Mouse (Mus musculus) forebrain, embryonic 16.5 days (tissue): ENCODE measurements around the gene Traf2. TPM values are rescaled to one million over a fixed set of nuclear protein-coding genes. Genes with fewer than 3 reads are reported as not detected.
A peak's percentile ranks its signal among the peaks of the same experiment; 100 is the strongest.

Experiments used
- ATAC-seq: fragments of 200-750 bp; cut with Nextera tagmentation; 2 replicates; pipeline ENCODE4 v1.8.0; 2017; ENCODE audit warnings: mild to moderate bottlenecking, moderate library complexity
- H3K27ac ChIP-seq: fragments of 300-500 bp; sonication (generic); 2 replicates; pipeline ENCODE4 v1.5.1; 2014; ENCODE audit warnings: low read length, control low read depth
- H3K27me3 ChIP-seq: fragments of 300-500 bp; sonication (generic); replicated peaks from 2 replicates; pipeline ENCODE4 v1.6.1; 2014; ENCODE audit warnings: low read length; ENCODE audit not compliant: control insufficient read depth, insufficient read depth
- H3K36me3 ChIP-seq: fragments of 300-500 bp; sonication (generic); 2 replicates; pipeline ENCODE4 v1.6.1; 2014; ENCODE audit not compliant: control insufficient read depth, insufficient read depth
- H3K4me1 ChIP-seq: fragments of 300-500 bp; sonication (generic); replicated peaks from 2 replicates; pipeline ENCODE4 v1.6.1; 2014; ENCODE audit warnings: low read length; ENCODE audit not compliant: control insufficient read depth, insufficient read depth
- H3K4me2 ChIP-seq: fragments of 300-500 bp; sonication (generic); 2 replicates; pipeline ENCODE4 v1.6.1; 2014; ENCODE audit warnings: mild to moderate bottlenecking, low read length, control low read depth
- H3K4me3 ChIP-seq: fragments of 300-500 bp; sonication (generic); replicated peaks from 2 replicates; pipeline ENCODE4 v1.5.1; 2014; ENCODE audit warnings: mild to moderate bottlenecking, low read length, control low read depth
- H3K9ac ChIP-seq: fragments of 300-500 bp; sonication (generic); replicated peaks from 2 replicates; pipeline ENCODE4 v1.6.1; 2014; ENCODE audit warnings: low read depth, low read length, control low read depth
- H3K9me3 ChIP-seq: fragments of 300-500 bp; sonication (generic); 2 replicates; pipeline ENCODE4 v1.6.1; 2016; ENCODE audit warnings: low read length; ENCODE audit not compliant: control insufficient read depth
- WGBS: fragments of 180-500 bp; shearing (Covaris S2); extraction: QIAGEN DNeasy Blood & Tissue Kit; methylation state at CpG from one replicate; pipeline ENCODE4 v1.1.7; 2014; 5-methylcytosine and 5-hydroxymethylcytosine counted together
- polyA plus RNA-seq: library from polyadenylated mRNA; unstranded; fragments of >200 nt; fragmentation: Nextera tagmentation; extraction: Ambion mirVana; gene quantifications from 2 replicates; pipeline ENCODE4 v1.2.1, GENCODE M21; 2015

Traf2 gene
- polyA plus RNA-seq, 1 experiment from 2014 or later = 26.8 TPM

DNA sequence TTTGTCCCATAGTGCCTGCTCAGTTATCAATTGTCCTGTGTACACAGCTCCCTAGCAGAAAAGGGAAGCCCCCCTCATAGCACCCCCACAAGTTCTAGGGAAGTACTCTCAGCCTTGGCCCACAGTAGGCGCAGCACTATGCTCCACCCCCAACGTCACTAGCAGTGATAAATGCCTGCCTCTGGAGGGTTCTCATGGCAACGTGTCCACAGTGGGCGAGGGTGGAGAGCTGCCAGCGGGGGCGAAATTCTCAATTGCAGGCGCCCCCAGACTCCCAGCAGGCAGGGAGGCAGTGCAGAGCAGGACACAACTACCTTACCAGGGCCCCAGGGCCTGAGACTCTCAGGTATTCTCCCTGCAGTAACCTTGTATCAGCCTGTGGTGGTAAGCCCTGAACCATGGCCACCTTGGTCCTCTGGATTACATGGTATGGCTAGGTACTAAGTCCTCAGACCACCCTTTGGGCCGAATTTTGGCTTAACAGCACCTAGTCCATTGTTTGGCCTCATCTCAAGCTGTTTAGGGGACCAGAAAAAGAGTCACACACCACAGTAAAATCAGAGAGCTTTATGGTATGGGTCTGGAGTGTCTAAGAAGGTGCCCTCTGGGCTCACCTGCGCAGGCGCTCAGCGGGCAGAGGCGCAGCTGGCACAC, 35.9 kb upstream of the Traf2 start:
- Histone ChIP-seq H3K27me3 (peaks cover 36% of the 10 kb centered on the region), H3K27ac (no peak overlapping the region), H3K4me2 (no peak overlapping the region), H3K4me3 (no peak overlapping the region), H3K36me3 (peaks cover 7% of the 10 kb centered on the region; the same call in 1 of the 2 replicates), H3K9ac (no peak overlapping the region), H3K9me3 (no peaks in the 10 kb centered on the region), H3K4me1 (peaks cover 41% of the 10 kb centered on the region)
- ATAC-seq = peak; percentile 32; the same call in 1 of the 2 replicates
- WGBS = 47% methylated on average over 12 of the region's 12 CpGs

DNA sequence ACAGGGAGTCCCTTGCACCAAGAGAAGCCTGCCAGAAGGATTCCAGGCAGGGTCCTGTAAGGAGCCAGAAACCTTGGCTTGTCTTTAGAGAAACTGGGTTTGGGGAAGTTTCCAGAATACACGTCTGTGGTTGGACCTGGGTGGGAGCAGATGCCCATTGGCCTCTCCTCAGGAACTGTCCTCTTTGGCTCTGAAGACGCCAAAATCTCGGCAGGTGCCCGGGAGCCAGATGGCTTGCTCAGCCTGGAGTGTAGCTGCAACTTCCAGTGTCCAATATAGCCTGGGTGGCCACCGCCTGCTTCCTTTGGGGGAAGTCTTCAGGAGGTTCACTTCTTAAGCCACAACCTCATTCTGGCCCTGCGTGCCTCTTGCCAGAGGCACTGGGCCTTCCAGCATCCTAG, 35.2 kb upstream of the Traf2 start:
- Histone ChIP-seq H3K4me2 (peak overlapping the region; percentile 76; the same call in 1 of the 2 replicates), H3K9me3 (no peaks in the 10 kb centered on the region), H3K36me3 (peaks cover 7% of the 10 kb centered on the region; the same call in 1 of the 2 replicates), H3K4me3 (no peak overlapping the region), H3K27ac (no peak overlapping the region), H3K9ac (no peak overlapping the region; the same call in 1 of the 2 replicates), H3K27me3 (peaks cover 43% of the 10 kb centered on the region), H3K4me1 (peaks cover 46% of the 10 kb centered on the region)
- ATAC-seq = peak; percentile 8; the same call in 1 of the 2 replicates
- 38% methylated on average over 6 of the region's 6 CpGs for WGBS

DNA sequence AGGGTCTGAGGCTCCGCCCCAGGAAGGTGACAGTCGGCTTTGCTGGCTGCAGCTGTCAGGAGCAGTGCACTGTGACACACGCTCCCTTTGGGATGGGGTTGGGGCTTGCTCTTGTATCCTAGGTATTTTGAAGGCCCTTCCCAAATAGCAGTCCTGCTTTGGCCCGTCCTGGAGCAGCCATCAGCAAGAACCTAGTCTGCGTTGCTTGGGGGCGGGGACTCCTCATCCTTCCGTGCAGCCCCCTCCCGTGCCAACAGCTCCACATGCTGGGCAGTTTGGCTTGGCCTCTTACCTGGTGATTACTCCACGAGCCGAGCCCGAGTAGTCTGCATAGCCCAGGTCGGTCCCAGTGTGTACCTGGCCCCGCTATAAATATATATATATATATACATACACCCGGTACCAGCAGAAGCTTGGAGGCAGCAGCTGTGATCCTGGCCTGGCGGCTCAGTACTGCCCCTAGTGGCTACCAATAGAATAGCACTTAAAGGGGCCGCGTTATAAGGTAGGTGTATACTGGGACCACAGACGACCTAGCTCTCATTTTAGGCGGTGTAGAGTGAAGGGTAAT, 34.6 kb upstream of the Traf2 start, which contains the start of gene Ajm1:
Ajm1 (minus strand) TSS at position 464 of the 571 bp plus-strand sequence.
- no peak within 1 kb of the TSS for H3K27ac ChIP-seq
- WGBS = 6% methylated on average over 19 of the region's 19 CpGs
- peaks cover 46% of the 10 kb centered on the region for H3K4me1 ChIP-seq
- no peaks in the 10 kb centered on the region for H3K9me3 ChIP-seq
- peak within 1 kb of the TSS; percentile 76 for H3K4me2 ChIP-seq
- peaks cover 7% of the 10 kb centered on the region; the same call in 1 of the 2 replicates for H3K36me3 ChIP-seq
- peak; percentile 80 for ATAC-seq
- H3K9ac ChIP-seq = peak within 1 kb of the TSS; percentile 71
- H3K27me3 ChIP-seq = peaks cover 48% of the 10 kb centered on the region
- peak within 1 kb of the TSS; percentile 58 for H3K4me3 ChIP-seq

DNA sequence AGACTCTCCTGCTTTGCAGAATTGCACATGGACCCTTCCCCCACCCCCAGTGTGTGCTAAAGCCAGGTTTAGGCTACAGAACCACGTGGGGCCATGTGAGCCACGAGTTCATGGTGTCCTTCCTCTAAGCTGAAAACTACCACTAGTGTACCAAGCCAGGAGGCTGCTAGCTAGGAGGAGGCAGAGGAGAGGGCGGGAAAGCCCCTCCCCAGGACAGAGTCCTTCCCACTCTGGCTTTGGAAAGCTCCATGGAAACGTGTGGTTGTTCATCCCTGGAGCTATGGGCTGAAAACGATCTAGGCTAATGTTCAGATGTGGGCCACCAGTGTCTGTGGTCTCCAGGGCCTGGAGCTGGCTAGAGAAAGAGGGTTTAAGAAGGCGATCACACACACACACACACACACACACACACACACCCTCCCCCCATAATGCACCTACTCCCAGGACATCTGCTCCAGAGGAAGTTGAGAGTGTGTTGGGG, 33.9 kb upstream of the Traf2 start:
- Histone ChIP-seq H3K27ac (no peak overlapping the region), H3K4me3 (peak overlapping the region; percentile 58), H3K4me2 (peak overlapping the region; percentile 76), H3K36me3 (0 out of 2 replicates have a peak, but pooled peaks cover 3% of the 10 kb centered on the region), H3K9me3 (no peaks in the 10 kb centered on the region), H3K4me1 (peaks cover 50% of the 10 kb centered on the region), H3K9ac (peak overlapping the region; percentile 71), H3K27me3 (peaks cover 54% of the 10 kb centered on the region)
- ATAC-seq = 0 out of 2 replicates have a peak, but pooled peaks have one; percentile 0
- WGBS = 42% methylated on average over 6 of the region's 6 CpGs

DNA sequence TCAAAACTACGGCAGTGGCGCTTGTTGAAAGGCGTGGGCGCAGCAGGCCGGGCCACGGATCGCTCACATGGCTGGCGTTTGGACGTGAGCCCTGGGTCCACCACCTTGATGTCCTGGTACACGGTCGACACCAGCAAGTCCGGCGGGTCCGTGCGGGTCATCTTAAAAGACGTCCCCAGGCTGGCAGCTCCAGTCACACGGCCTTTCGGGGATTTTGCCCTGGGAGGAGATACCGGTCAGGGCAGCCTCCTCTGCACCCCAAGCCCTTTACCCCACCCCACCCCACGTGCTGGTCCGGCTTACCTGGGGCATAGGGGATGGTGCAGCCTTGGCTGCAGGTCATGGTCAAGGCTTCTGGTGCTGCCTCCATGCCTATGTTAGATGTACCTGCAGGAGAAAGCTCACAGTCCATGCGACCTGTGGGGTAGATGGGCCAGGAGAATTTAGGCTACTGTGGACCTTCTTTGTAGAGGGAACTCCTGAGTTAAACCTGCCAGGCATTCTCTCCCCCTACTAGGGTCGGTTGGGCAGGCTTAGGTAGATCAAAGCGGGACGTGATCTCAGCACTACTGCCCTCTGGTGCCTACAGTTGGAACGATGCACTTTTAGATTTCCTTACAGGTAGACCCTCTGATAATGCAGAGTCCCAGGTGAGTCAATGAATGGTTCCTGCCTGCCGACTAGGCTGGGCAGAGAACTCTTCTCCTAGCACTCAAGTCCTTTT, 33.2 kb upstream of the Traf2 start:
- WGBS = 6% methylated on average over 27 of the region's 27 CpGs
- no peaks in the 10 kb centered on the region for H3K9me3 ChIP-seq
- no peak overlapping the region for H3K27ac ChIP-seq
- H3K4me1 ChIP-seq = peaks cover 55% of the 10 kb centered on the region
- H3K4me3 ChIP-seq = peak overlapping the region; percentile 17; the same call in 1 of the 2 replicates
- no peak overlapping the region; the same call in 1 of the 2 replicates for H3K4me2 ChIP-seq
- H3K27me3 ChIP-seq = peaks cover 54% of the 10 kb centered on the region
- H3K9ac ChIP-seq = no peak overlapping the region
- H3K36me3 ChIP-seq = 0 out of 2 replicates have a peak, but pooled peaks cover 3% of the 10 kb centered on the region
- no peak for ATAC-seq

DNA sequence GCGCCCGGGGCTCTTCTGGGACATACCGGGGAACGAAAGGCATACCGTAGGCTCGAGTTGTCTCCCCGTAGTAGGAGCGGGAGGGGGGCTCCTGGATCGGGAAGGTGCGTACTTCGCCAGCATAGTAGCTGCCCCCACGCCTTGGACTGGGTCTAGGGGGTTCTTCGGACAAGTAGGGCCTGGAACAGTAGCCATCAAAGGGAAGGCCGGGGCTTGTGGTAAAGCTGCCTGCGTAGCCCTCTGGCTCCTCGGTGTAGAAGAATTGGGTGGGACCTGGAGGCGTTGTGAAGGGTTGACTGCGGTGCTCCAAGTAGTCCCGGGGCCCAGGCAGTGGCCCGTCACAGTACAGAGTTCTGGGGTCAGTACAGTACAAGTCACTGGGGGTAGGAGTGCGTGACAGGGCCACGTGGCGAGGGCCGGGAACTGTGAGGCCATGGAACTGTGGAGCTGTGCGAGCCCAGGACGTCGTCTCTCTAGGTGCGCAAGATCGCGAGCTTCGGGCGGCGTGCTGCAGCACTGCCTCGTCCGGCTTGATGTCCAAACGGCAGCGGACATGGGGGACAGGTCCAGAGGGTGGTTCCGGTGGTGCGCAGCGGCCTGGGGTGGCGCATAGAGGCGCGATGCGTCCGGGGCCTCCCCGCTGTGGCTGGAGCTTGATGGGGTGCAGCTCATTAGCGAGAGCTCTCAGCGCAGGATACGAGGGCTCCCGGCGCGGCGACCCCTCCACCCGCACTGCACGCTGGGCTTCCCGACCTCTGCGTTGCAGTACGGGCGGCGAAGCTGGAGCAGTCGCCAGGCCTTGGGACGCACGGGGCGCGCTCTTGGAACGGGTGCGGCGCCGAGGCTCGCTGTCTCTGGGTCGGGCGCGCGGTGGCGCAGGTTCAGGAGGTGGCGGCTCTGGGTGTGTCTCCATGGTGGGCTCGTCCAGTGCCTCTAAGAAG, 32.3 kb upstream of the Traf2 start:
- H3K4me3 ChIP-seq = peak overlapping the region; percentile 17
- ATAC-seq = no peak
- H3K4me2 ChIP-seq = peak overlapping the region; percentile 26
- WGBS = 7% methylated on average over 76 of the region's 77 CpGs
- no peaks in the 10 kb centered on the region for H3K9me3 ChIP-seq
- H3K36me3 ChIP-seq = no peaks in the 10 kb centered on the region
- peaks cover 54% of the 10 kb centered on the region for H3K27me3 ChIP-seq
- H3K4me1 ChIP-seq = peaks cover 57% of the 10 kb centered on the region
- H3K9ac ChIP-seq = 0 out of 2 replicates have a peak overlapping the region, but pooled peaks have one; percentile 13
- H3K27ac ChIP-seq = no peak overlapping the region

DNA sequence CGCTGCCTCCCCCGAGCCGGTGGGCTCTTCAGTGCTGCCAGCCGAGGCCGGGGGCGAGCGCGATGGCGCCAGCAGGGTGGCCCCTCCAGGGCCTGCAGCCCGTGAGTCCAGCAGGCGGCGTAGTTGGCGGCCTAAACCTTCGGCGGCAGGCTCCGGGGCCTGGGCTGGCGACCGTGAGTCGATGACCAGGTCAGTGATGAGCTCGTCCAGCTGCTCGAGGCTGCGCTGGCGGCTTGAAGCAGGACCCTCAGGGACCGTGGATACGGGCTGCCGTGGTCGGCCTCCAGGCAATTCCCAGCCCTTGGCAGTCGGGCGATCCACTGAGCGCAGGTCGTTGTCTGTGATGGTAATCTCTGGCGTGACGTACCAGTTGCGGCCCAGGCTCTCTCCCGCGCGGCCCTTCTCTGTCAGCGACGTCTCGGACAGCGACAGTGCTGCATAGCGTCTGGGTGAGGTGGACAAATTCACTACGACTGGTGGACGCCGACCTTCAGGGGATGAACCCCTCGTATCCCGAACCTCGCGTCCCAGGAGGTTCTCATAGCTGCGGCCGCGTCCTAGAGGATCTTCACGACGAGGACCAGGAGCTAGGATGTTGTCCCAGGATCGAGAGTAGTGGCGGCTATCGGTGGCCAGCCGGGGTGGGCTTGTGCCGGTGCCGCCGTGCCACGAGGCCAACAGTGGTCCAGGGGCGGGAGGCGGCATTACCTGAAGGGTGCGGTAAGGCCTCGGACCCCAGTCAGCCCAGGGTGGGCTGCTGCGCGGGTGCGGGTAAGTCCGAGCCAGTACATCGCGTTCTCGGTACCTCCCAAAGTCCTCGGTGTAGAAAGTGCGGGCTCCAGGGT, 31.4 kb upstream of the Traf2 start:
- no peak for ATAC-seq
- Histone ChIP-seq H3K4me1 (peaks cover 66% of the 10 kb centered on the region), H3K4me3 (peak overlapping the region; percentile 25), H3K27ac (no peak overlapping the region), H3K27me3 (peaks cover 54% of the 10 kb centered on the region), H3K9me3 (no peaks in the 10 kb centered on the region), H3K36me3 (no peaks in the 10 kb centered on the region), H3K4me2 (peak overlapping the region; percentile 44), H3K9ac (peak overlapping the region; percentile 22; the same call in 1 of the 2 replicates)
- WGBS = 6% methylated on average over 75 of the region's 75 CpGs
